Mouse (Mus musculus) hindbrain, embryonic 16.5 days (tissue): Measurements from ENCODE around the gene Rinl. TPM values are rescaled to one million over a fixed set of nuclear protein-coding genes. Genes with fewer than 3 reads are reported as not detected.

Experiments
- ATAC-seq: fragments of 200-750 bp; cut with Nextera tagmentation; 2 replicates; pipeline ENCODE4 v1.8.0; 2017; ENCODE audit warnings: moderate TSS enrichment, moderate library complexity
- H3K27ac ChIP-seq: fragments of 300-500 bp; sonication (generic); 2 replicates; pipeline ENCODE4 v1.5.1; 2014; ENCODE audit warnings: low read depth, mild to moderate bottlenecking, control low read depth, low read length, moderate library complexity
- H3K27me3 ChIP-seq: fragments of 300-500 bp; sonication (generic); replicated peaks from 2 replicates; pipeline ENCODE4 v1.6.1; 2014; ENCODE audit warnings: low read length; ENCODE audit not compliant: control insufficient read depth, insufficient read depth
- H3K36me3 ChIP-seq: fragments of 300-500 bp; sonication (generic); 2 replicates; pipeline ENCODE4 v1.6.1; 2014; ENCODE audit warnings: mild to moderate bottlenecking, low read length, moderate library complexity, mixed read lengths; ENCODE audit not compliant: control insufficient read depth, insufficient read depth
- H3K4me1 ChIP-seq: fragments of 300-500 bp; sonication (generic); 2 replicates; pipeline ENCODE4 v1.6.1; 2014; ENCODE audit warnings: low read depth, low read length; ENCODE audit not compliant: control insufficient read depth, insufficient read depth
- H3K4me2 ChIP-seq: fragments of 300-500 bp; sonication (generic); 2 replicates; pipeline ENCODE4 v1.6.1; 2014; ENCODE audit warnings: mild to moderate bottlenecking, low read length, control low read depth, moderate library complexity
- H3K4me3 ChIP-seq: fragments of 300-500 bp; sonication (generic); 2 replicates; pipeline ENCODE4 v1.5.1; 2014; ENCODE audit warnings: mild to moderate bottlenecking, low read length, control low read depth, moderate library complexity
- H3K9ac ChIP-seq: fragments of 300-500 bp; sonication (generic); 2 replicates; pipeline ENCODE4 v1.6.1; 2014; ENCODE audit warnings: low read depth, mild to moderate bottlenecking, control low read depth, low read length, moderate library complexity
- H3K9me3 ChIP-seq: fragments of 300-500 bp; sonication (generic); 2 replicates; pipeline ENCODE4 v1.6.1; 2014; ENCODE audit warnings: mild to moderate bottlenecking, low read length, moderate library complexity; ENCODE audit not compliant: control insufficient read depth
- WGBS: fragments of 180-500 bp; shearing (Covaris S2); extraction: QIAGEN DNeasy Blood & Tissue Kit; methylation state at CpG from one replicate; pipeline ENCODE4 v1.1.7; 2014; 5-methylcytosine and 5-hydroxymethylcytosine counted together
- polyA plus RNA-seq: library from polyadenylated mRNA; unstranded; fragments of >200 nt; fragmentation: Nextera tagmentation; extraction: Ambion mirVana; gene quantifications from 2 replicates; pipeline ENCODE4 v1.2.1, GENCODE M21; 2015

Gene Rinl
- polyA plus RNA-seq = 2.8 and 2.9 TPM in 2 replicates

DNA sequence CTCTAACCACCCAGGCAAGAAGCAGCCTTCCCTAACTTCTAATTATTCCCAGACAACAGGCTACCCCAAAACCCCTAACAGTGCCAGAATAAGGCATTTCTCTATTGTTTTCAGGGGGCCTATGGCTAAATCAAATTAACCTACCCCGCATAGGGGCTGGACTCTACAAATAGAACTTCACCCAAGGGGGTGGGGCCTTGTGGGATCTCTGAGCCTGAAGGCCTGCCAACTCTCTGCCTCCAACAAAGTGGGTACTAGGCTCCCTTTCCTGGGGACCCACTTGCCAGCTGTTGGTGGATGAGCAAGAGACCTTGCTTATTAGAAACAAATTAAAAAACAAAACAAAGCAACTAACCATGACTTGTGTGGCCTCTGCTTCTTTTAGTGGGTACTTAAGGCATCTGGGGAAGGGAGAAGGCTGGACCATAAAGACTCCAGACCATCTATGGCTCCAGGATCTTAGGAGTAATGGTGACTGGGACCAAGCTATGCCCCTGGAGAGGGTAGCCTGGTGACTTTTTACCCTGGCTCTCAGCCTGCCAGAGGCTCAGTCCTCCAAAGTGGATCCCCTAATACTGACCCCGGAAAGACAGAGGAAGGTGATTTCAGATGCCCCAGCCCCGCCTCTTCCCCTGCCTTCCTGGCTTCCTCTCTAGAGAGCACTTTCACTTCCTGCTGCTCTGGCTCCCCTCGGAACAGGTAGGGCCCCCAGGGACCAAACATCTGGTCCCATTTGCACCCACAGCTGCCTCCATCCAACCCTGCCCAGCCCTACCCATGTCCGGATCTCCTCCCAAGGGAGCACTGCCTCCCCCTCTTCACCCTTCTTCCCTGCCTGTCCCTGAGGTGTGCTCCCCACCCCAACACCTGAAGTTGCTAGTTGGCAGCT, at the start of gene Rinl:
Rinl (plus strand) TSS at position 663 of the 889 bp plus-strand sequence.
- H3K4me1 ChIP-seq = no peaks in the 10 kb centered on the region
- H3K27ac ChIP-seq = no peak within 1 kb of the TSS
- H3K36me3 ChIP-seq = peaks cover 3% of the 10 kb centered on the region
- H3K9me3 ChIP-seq = no peaks in the 10 kb centered on the region
- H3K4me3 ChIP-seq = no peak within 1 kb of the TSS
- ATAC-seq = no peak
- WGBS = 75% methylated on average over 5 of the region's 5 CpGs
- H3K27me3 ChIP-seq = no peaks in the 10 kb centered on the region
- H3K4me2 ChIP-seq = no peak within 1 kb of the TSS
- H3K9ac ChIP-seq = no peak within 1 kb of the TSS

DNA sequence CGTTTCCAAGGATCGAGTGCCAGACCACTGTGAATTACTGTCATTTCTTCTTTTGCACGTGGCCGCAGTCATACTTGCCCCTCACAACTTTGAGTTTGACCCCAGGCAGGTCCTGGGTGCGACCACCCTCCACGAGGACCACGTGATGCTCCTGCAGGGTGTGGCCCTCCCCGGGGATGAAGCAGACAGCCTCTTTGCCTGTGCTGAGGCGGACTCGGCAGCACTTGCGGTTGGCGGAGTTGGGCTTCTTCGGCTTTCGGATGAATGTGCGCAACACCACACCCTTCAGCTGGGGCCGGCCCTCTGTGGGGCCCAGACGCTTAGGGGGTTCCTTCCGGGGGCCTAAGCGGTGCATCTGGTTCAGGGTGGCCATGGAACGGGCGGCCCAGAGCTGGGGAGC, 48.9 kb upstream of the Rinl start:
- 94% methylated on average over 21 of the region's 21 CpGs for WGBS
- H3K4me3 ChIP-seq = no peak overlapping the region
- H3K9me3 ChIP-seq = no peaks in the 10 kb centered on the region
- no peaks in the 10 kb centered on the region for H3K27me3 ChIP-seq
- no peak overlapping the region for H3K9ac ChIP-seq
- no peak overlapping the region for H3K4me2 ChIP-seq
- peaks cover 10% of the 10 kb centered on the region for H3K4me1 ChIP-seq
- H3K36me3 ChIP-seq = peaks cover 4% of the 10 kb centered on the region; the same call in 1 of the 2 replicates
- ATAC-seq = no peak
- no peak overlapping the region for H3K27ac ChIP-seq

DNA sequence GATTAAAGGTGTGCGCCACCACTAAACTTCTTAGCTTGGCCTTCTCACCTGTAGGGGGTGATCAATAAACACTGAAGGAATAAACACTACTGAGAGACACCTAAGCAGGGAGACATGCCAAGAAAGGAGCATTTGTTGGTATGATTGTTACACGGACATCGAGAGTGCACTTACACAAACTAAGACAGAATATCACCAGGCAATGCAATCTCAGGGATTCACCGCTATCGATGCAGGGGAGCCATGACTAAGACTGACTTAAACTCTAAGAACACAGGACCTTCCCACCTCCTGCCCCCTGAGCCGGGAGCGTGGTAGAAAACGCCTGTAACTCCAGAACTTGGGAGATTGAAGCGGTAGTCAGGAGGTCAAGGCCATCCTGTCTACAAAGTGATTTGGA, 47.8 kb upstream of the Rinl start:
- Histone ChIP-seq H3K4me1 (peaks cover 10% of the 10 kb centered on the region), H3K27ac (no peak overlapping the region; the same call in 1 of the 2 replicates)

DNA sequence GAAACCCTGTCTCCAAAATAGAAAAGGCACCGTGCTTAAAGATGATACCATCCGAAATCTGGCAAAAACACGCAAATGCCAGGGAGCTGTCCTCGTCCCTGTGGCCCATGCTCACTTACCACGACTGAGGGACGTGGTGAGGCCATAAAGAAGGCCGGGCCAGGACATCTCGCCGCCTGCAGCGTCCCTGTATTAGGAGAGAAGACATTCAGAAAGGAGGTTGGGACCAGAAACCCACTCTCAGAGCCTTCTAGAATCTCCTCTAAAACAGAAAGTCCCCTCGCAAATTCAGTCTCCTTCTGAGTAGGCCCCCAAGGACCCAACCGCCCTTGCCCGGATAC, 47.4 kb upstream of the Rinl start:
- H3K36me3 ChIP-seq = peaks cover 8% of the 10 kb centered on the region; the same call in 1 of the 2 replicates
- peak overlapping the region; percentile 69 for H3K4me3 ChIP-seq
- H3K27ac ChIP-seq = peak overlapping the region; percentile 74
- H3K9ac ChIP-seq = peak overlapping the region; percentile 70
- no peaks in the 10 kb centered on the region for H3K27me3 ChIP-seq
- H3K9me3 ChIP-seq = no peaks in the 10 kb centered on the region
- peaks cover 10% of the 10 kb centered on the region for H3K4me1 ChIP-seq
- peak overlapping the region; percentile 68 for H3K4me2 ChIP-seq
- ATAC-seq = peak; percentile 37
- WGBS = 2% methylated on average over 13 of the region's 13 CpGs

More for the DNA sequence above, 47.8 kb upstream of the Rinl start:
- Histone ChIP-seq H3K9me3 (no peaks in the 10 kb centered on the region), H3K4me2 (peak overlapping the region; percentile 68), H3K4me3 (peak overlapping the region; percentile 69), H3K27me3 (no peaks in the 10 kb centered on the region), H3K9ac (peak overlapping the region; percentile 70), H3K36me3 (peaks cover 4% of the 10 kb centered on the region; the same call in 1 of the 2 replicates)
- ATAC-seq = no peak
- 39% methylated on average over 9 of the region's 9 CpGs for WGBS

DNA sequence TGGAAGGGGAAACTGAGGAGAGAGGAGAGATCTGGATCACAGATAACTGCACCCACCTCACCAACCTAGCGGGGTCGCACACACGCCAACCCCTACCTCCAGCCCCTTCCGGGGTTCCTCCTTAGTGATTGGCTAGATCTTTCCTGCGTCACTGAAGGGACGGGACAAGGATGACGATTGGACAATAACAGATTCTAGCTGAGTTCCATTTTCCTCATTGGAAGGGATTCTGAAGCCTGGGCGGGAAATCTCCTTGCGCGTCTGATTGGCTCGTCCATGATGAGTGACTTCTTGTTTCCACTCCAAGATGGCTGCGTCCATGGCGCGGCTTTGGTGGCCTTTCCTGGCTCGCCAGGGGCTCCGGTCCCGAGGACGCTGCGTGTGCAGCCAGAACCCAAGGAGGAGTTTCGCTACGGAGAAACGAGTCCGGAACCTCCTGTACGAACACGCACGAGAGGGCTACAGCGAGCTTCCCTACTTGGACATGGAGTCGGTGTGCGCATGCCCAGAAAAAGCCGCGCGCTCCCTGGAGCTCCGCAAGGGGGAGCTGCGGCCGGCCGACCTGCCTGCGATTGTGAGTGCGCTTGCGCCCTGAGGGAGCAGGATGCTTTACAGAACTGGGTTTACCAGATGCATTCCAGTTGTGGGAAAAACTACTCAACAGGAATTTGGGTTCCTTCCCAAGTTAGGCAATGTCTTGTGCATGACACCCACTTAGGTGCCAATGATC, 46.9 kb upstream of the Rinl start, which contains the start of the genes Mrps12 and Sars2:
Mrps12 (minus strand) TSS at position 112 of the 730 bp plus-strand sequence.
Sars2 (plus strand) TSS at position 284 of the 730 bp plus-strand sequence.
- WGBS = under 1% methylated on average over 39 of the region's 39 CpGs
- peak within 1 kb of the TSS; percentile 69 for H3K4me3 ChIP-seq
- H3K9ac ChIP-seq = peak within 1 kb of the TSS; percentile 76
- H3K27ac ChIP-seq = peak within 1 kb of the TSS; percentile 88
- H3K27me3 ChIP-seq = no peaks in the 10 kb centered on the region
- H3K9me3 ChIP-seq = no peaks in the 10 kb centered on the region
- peaks cover 10% of the 10 kb centered on the region for H3K4me1 ChIP-seq
- peaks cover 9% of the 10 kb centered on the region; the same call in 1 of the 2 replicates for H3K36me3 ChIP-seq
- H3K4me2 ChIP-seq = peak within 1 kb of the TSS; percentile 71
- ATAC-seq = peak; percentile 99

DNA sequence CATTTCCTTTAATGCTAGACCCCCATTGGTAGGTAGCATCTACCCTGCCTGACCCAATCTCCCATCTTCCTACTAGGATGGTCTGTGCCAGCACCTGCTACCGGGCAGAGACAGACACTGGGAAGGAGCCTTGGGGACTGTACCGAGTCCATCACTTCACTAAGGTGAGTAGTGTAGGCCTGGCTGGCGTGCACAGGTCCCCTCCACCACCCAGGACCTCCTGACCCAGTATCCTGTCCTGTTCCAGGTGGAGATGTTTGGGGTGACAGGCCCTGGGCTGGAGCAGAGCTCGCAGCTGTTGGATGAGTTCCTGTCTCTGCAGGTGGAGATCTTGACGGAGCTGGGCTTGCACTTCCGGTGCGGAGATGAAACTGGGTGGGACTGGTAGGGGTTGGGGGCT, 38.8 kb upstream of the Rinl start:
- H3K9me3 ChIP-seq = no peaks in the 10 kb centered on the region
- no peak overlapping the region for H3K4me2 ChIP-seq
- 90% methylated on average over 7 of the region's 7 CpGs for WGBS
- H3K4me3 ChIP-seq = no peak overlapping the region
- ATAC-seq = no peak
- no peak overlapping the region for H3K27ac ChIP-seq
- peaks cover 9% of the 10 kb centered on the region for H3K36me3 ChIP-seq
- no peak overlapping the region for H3K9ac ChIP-seq
- no peaks in the 10 kb centered on the region for H3K4me1 ChIP-seq
- H3K27me3 ChIP-seq = no peaks in the 10 kb centered on the region

DNA sequence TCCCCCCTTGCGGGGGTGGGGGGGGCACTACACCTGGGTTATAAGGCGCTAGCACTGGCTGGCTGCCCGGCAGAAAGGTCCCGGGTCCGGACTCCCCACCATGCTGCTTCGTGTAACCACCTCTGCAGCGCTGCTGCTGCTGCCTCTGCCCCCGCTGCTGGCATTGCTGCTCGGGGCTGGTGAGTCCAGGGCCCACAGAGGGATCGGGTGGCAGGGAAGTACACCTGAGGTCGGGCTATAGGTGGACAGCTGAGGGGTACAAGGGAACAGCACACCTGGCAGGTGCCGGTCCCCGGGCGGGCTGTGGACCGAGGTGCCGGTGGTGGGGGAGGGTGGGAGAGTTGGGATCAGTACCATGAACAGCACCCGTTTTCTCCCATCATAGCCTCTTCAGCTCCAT, 32.7 kb upstream of the Rinl start, which contains the start of gene Ccer2:
Ccer2 (plus strand) TSS at position 96 of the 400 bp plus-strand sequence.
- WGBS = 6% methylated on average over 17 of the region's 17 CpGs
- Histone ChIP-seq H3K27ac (no peak within 1 kb of the TSS), H3K4me1 (peaks cover 3% of the 10 kb centered on the region; the same call in 1 of the 2 replicates), H3K27me3 (peaks cover 3% of the 10 kb centered on the region; the same call in 1 of the 2 replicates), H3K4me2 (peak within 1 kb of the TSS; percentile 40), H3K9ac (peak within 1 kb of the TSS; percentile 6), H3K36me3 (peaks cover 20% of the 10 kb centered on the region), H3K9me3 (no peaks in the 10 kb centered on the region), H3K4me3 (peak within 1 kb of the TSS; percentile 2; the same call in 1 of the 2 replicates)
- 0 out of 2 replicates have a peak, but pooled peaks have one; percentile 34 for ATAC-seq

DNA sequence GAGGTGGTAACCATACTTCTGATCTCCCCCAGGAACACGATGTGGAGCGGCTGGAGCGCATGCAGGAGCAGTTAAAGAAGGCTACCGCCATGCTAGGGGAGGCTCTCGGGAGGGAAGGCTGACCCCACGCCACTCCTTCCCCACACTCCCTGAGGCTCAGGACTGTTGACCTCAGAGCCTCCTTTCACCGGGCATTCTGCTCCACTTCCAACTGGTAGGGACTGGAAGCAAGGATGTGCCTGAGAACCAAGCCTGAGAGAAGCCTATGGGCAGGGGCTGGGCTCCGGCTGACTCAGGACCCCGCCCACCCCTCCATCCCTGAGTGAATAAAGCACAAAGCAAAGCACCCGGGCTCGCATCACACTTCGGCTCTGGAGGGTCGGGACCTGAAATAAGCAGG, 30.1 kb upstream of the Rinl start:
- H3K27me3 ChIP-seq = peaks cover 3% of the 10 kb centered on the region; the same call in 1 of the 2 replicates
- WGBS = 82% methylated on average over 13 of the region's 13 CpGs
- H3K4me1 ChIP-seq = peaks cover 3% of the 10 kb centered on the region; the same call in 1 of the 2 replicates
- no peaks in the 10 kb centered on the region for H3K9me3 ChIP-seq
- H3K9ac ChIP-seq = no peak overlapping the region
- H3K27ac ChIP-seq = no peak overlapping the region
- H3K4me2 ChIP-seq = no peak overlapping the region
- no peak for ATAC-seq
- H3K4me3 ChIP-seq = no peak overlapping the region
- peaks cover 26% of the 10 kb centered on the region for H3K36me3 ChIP-seq
